Mouse (Mus musculus) small intestine, adult 10 weeks (tissue): Measurements from ENCODE around the gene Glmn. TPM values are rescaled to one million over a fixed set of nuclear protein-coding genes. Genes with fewer than 3 reads are reported as not detected.

Experiments used
- polyA plus RNA-seq: library from polyadenylated mRNA; stranded (reverse); fragments of 350-450 nt; fragmentation: Illumina TruSeq; extraction: RNeasy Lipid Tissue Mini Kit (QIAGEN cat#74804); gene quantifications from one replicate; pipeline ENCODE4 v1.2.3, GENCODE M21; 2014; ENCODE audit warnings: low replicate concordance

Gene Glmn
- polyA plus RNA-seq = 14.8 TPM

GRCm38 (mm10) chr5:107597301-107598077 lies at the start of gene Glmn, which contains the start of gene Rpap2:
Gene Glmn, minus strand, starts transcription at chr5:107597888.
Gene Rpap2, plus strand, starts transcription at chr5:107597373.

GRCm38 (mm10) chr5:107534581-107534980 lies 63.1 kb downstream of the Glmn start, which contains the start of gene 1700028K03Rik:
Gene 1700028K03Rik, plus strand, starts transcription at chr5:107534709.

GRCm38 (mm10) chr5:107507321-107507720 lies 90.4 kb downstream of the Glmn start, which contains the start of gene Gm42669:
Gene Gm42669, plus strand, starts transcription at chr5:107507621.

Other genes starting within 250 kb of the Glmn start
- 1.2 TPM for gene Ephx4, start 195.2 kb downstream of the Glmn start, polyA plus RNA-seq
- not detected for gene Lpcat2b, start 166.3 kb downstream of the Glmn start, polyA plus RNA-seq
- gene Btbd8, start 159.9 kb downstream of the Glmn start, polyA plus RNA-seq = 7.9 TPM
- gene Gm42669, start 90.3 kb downstream of the Glmn start, polyA plus RNA-seq = not detected
- 0.22 TPM for gene 1700028K03Rik, start 63.2 kb downstream of the Glmn start, polyA plus RNA-seq
- gene Rpap2, start 515 bp downstream of the Glmn start, polyA plus RNA-seq = 10.0 TPM
- 1.2 TPM for gene Gfi1, start 128.1 kb upstream of the Glmn start, polyA plus RNA-seq
- gene Ube2d2b, start 232.2 kb upstream of the Glmn start, polyA plus RNA-seq = not detected